Mouse (Mus musculus): ENCODE data around the gene Nol6.
A peak's percentile ranks its signal among the peaks of the same experiment; 100 is the strongest.

Gene Nol6

GRCm38 (mm10) chr4:41129406-41129805 lies 5.2 kb upstream of the Nol6 start:
- peak in 1 of 2 experiments; percentile 37 for DNase-seq (ENCODE audit: low read depth in 1 of 2, low spot score in 2 of 2)

GRCm38 (mm10) chr4:41118706-41119292 lies 5.5 kb downstream of the Nol6 start:
- DNase-seq (ENCODE audit: low read depth in 1 of 2, low spot score in 2 of 2) = peak in 1 of 2 experiments; percentile 50

- no peak for DNase-seq (ENCODE audit: low read depth in 1 of 2, low spot score in 2 of 2)
These were observed 7.4 kb downstream of the Nol6 start for GRCm38 (mm10) chr4:41116817-41117216.

- no peak for DNase-seq (ENCODE audit: low read depth in 1 of 2, low spot score in 2 of 2)
These were observed 8.5 kb downstream of the Nol6 start for GRCm38 (mm10) chr4:41115793-41116192.

GRCm38 (mm10) chr4:41115074-41115473 lies 9.2 kb downstream of the Nol6 start:
- no peak for DNase-seq (ENCODE audit: low read depth in 1 of 2, low spot score in 2 of 2)

- no peak for DNase-seq (ENCODE audit: low read depth in 1 of 2, low spot score in 2 of 2)
These were observed 9.7 kb downstream of the Nol6 start for GRCm38 (mm10) chr4:41114358-41115070.

GRCm38 (mm10) chr4:41108717-41109425 lies 15.4 kb downstream of the Nol6 start:
- DNase-seq (ENCODE audit: low read depth in 1 of 2, low spot score in 2 of 2) = no peak

GRCm38 (mm10) chr4:41107440-41107839 lies 16.8 kb downstream of the Nol6 start:
- DNase-seq (ENCODE audit: low read depth in 1 of 2, low spot score in 2 of 2) = no peak

GRCm38 (mm10) chr4:41102901-41103300 lies 21.4 kb downstream of the Nol6 start:
- DNase-seq (ENCODE audit: low read depth in 1 of 2, low spot score in 2 of 2) = no peak

- no peak for DNase-seq (ENCODE audit: low read depth in 1 of 2, low spot score in 2 of 2)
These were observed 23.3 kb downstream of the Nol6 start for GRCm38 (mm10) chr4:41100986-41101385.

- DNase-seq (ENCODE audit: low read depth in 1 of 2, low spot score in 2 of 2) = no peak
These were observed 25.7 kb downstream of the Nol6 start for GRCm38 (mm10) chr4:41098577-41098951.

GRCm38 (mm10) chr4:41097871-41098576 lies 26.2 kb downstream of the Nol6 start, which contains the start of gene Aqp3:
TSS of gene Aqp3 (minus strand) at chr4:41098183.
- no peak for DNase-seq (ENCODE audit: low read depth in 1 of 2, low spot score in 2 of 2)

- DNase-seq (ENCODE audit: low read depth in 1 of 2, low spot score in 2 of 2) = no peak
These were observed 26.9 kb downstream of the Nol6 start for GRCm38 (mm10) chr4:41097381-41097780.

- DNase-seq (ENCODE audit: low read depth in 1 of 2, low spot score in 2 of 2) = no peak
These were observed 27.5 kb downstream of the Nol6 start for GRCm38 (mm10) chr4:41096794-41097193.

GRCm38 (mm10) chr4:41096169-41096568 lies 28.1 kb downstream of the Nol6 start:
- no peak for DNase-seq (ENCODE audit: low read depth in 1 of 2, low spot score in 2 of 2)

GRCm38 (mm10) chr4:41094361-41094760 lies 29.9 kb downstream of the Nol6 start:
- no peak for DNase-seq (ENCODE audit: low read depth in 1 of 2, low spot score in 2 of 2)

- DNase-seq (ENCODE audit: low read depth in 1 of 2, low spot score in 2 of 2) = no peak
These were observed 31.3 kb downstream of the Nol6 start for GRCm38 (mm10) chr4:41092958-41093357.

- no peak for DNase-seq (ENCODE audit: low read depth in 1 of 2, low spot score in 2 of 2)
These were observed 32.9 kb downstream of the Nol6 start for GRCm38 (mm10) chr4:41091391-41091790.

GRCm38 (mm10) chr4:41089705-41090104 lies 34.5 kb downstream of the Nol6 start:
- DNase-seq (ENCODE audit: low read depth in 1 of 2, low spot score in 2 of 2) = no peak

- DNase-seq (ENCODE audit: low read depth in 1 of 2, low spot score in 2 of 2) = no peak
These were observed 35.1 kb downstream of the Nol6 start for GRCm38 (mm10) chr4:41089189-41089588.

- no peak for DNase-seq (ENCODE audit: low read depth in 1 of 2, low spot score in 2 of 2)
These were observed 36.6 kb downstream of the Nol6 start for GRCm38 (mm10) chr4:41087459-41088298.
